ENCODE assay signal across 16 mouse cellular contexts in the genomic region with DNA sequence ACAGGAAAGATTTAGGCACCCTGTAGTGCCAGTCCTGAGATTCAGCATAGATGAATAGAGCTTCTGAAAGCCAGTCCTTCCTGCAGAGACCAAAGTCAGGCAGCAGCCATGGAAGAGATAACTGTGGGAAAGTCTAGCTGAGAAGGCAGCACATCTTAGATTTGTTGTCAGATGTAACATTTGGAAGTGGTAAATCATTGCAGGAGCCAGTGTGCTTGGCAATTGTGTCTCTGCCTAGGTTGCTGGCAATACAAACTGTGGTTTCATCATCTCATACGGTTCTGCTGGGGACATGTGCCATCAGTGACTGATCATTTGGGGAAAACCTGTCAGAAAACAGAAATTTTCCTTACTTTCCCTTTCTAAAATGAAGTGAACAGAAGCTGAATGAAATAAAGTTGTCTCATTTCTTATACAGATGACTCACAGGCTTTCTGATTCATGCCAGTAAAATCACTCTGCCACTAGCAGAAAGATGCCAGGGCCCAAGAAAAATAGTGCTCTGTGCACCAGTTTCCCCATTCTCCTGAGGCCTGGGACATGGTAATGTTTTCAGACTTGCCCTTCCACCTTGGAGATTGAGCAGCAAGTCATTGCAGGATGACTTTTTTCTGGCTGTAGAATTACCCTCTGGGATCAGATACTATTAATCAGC.
DNase-seq lines count a peak whose midpoint lies in the region; ATAC-seq and TF ChIP-seq lines count a peak whose summit lies in the region.
"Had no signal": no experiment of that assay in that cellular context is flagged by ENCODE, and none has a peak within 500 bp of the region (broad histone marks: within the 10 kb centered on the region; RNA-seq: fewer than 3 reads in every experiment).

No protein-coding gene starts in this region.

- TF ChIP-seq CTCF in layer of hippocampus, adult 2 months (conservative IDR thresholded peaks at IDR 0.05), result no peak

- no peaks in the 10 kb centered on the region for H3K4me1 ChIP-seq in intestine, embryonic 16.5 days (ENCODE audit: control insufficient read depth, insufficient read depth, low read length)
- H3K4me1 ChIP-seq: embryonic facial prominence, embryonic 15.5 days; lung, embryonic 15.5 days had no signal

- H3K36me3 ChIP-seq in intestine, embryonic 16.5 days (ENCODE audit: control insufficient read depth, insufficient read depth, low read length), result no peaks in the 10 kb centered on the region
- H3K36me3 ChIP-seq: embryonic facial prominence, embryonic 15.5 days; lung, embryonic 15.5 days had no signal

- WGBS in intestine, embryonic 16.5 days, result 59% methylated on average over 1 of the region's 1 CpGs

- intact Hi-C loops in left cerebral cortex, postnatal 36 days (cut with DNase I), result no loop called here

- H3K9me3 ChIP-seq in intestine, embryonic 16.5 days (ENCODE audit: control insufficient read depth, low read length), result no peaks in the 10 kb centered on the region
- H3K9me3 ChIP-seq: embryonic facial prominence, embryonic 15.5 days; lung, embryonic 15.5 days had no signal

- H3K27ac ChIP-seq in layer of hippocampus, adult 2 months, result no peak overlapping the region
- H3K27ac ChIP-seq in intestine, embryonic 16.5 days (ENCODE audit: low read length), result no peak overlapping the region
- H3K27ac ChIP-seq: embryonic facial prominence, embryonic 15.5 days; hindbrain, embryonic 14.5 days; lung, embryonic 15.5 days had no signal

- no peak for ATAC-seq in intestine, embryonic 16.5 days

- no peak overlapping the region for H3K4me2 ChIP-seq in intestine, embryonic 16.5 days (ENCODE audit: low read depth, low read length)
- H3K4me2 ChIP-seq: embryonic facial prominence, embryonic 15.5 days; hindbrain, embryonic 14.5 days; lung, embryonic 15.5 days had no signal

- peak; percentile 23 for DNase-seq in kidney, adult 9 months
- DNase-seq in kidney, postnatal 4 days, result no peak
- peak; percentile 65 for DNase-seq in brain, adult 2 months (ENCODE audit: low read depth, low spot score)
- peak; percentile 12 to 71 for DNase-seq in layer of hippocampus, adult 2 months (ENCODE audit: low spot score in 2 of 2)
- peak; percentile 5 to 8 for DNase-seq in left cerebral cortex, postnatal 36 days (ENCODE audit: low spot score in 2 of 2)
- DNase-seq in spleen, postnatal 36 days (ENCODE audit: low spot score in 2 of 2), result no peak
- DNase-seq in spleen, postnatal 4 days (ENCODE audit: low spot score in 2 of 2), result no peak
- DNase-seq: adrenal gland, adult 8-10 months; gastrocnemius, postnatal 36 days; spleen, adult 18-20 months had no signal

- H3K9ac ChIP-seq in intestine, embryonic 16.5 days (ENCODE audit: low read depth, low read length), result no peak overlapping the region
- H3K9ac ChIP-seq: embryonic facial prominence, embryonic 15.5 days; hindbrain, embryonic 14.5 days; lung, embryonic 15.5 days had no signal

- no peak overlapping the region for H3K4me3 ChIP-seq in layer of hippocampus, adult 2 months
- no peak overlapping the region for H3K4me3 ChIP-seq in intestine, embryonic 16.5 days (ENCODE audit: low read length)
- H3K4me3 ChIP-seq: embryonic facial prominence, embryonic 15.5 days; lung, embryonic 15.5 days; myocyte had no signal

- H3K27me3 ChIP-seq in intestine, embryonic 16.5 days (replicated peaks; ENCODE audit: control insufficient read depth, insufficient read depth, low read length), result no peaks in the 10 kb centered on the region
- H3K27me3 ChIP-seq: CH12.LX; embryonic facial prominence, embryonic 15.5 days; lung, embryonic 15.5 days had no signal

Comparison
In these comparisons a context has a peak if more than half of its experiments do, and no peak if none do; other contexts are left out.
1. DNase-seq: peak in kidney, adult 9 months (single experiment), brain, adult 2 months (single experiment), layer of hippocampus, adult 2 months (2 of 2) and left cerebral cortex, postnatal 36 days (2 of 2); none in kidney, postnatal 4 days (0 of 2), spleen, postnatal 36 days (0 of 2) and spleen, postnatal 4 days (0 of 2).